Mouse (Mus musculus): ENCODE measurements around the gene Lmntd1. TPM values are rescaled to one million over a fixed set of nuclear protein-coding genes. Genes with fewer than 3 reads are reported as not detected.

Lmntd1 gene
- total and polyA plus RNA-seq, 3 experiments = 0.08 to 0.43 (median 0.26) TPM

DNA sequence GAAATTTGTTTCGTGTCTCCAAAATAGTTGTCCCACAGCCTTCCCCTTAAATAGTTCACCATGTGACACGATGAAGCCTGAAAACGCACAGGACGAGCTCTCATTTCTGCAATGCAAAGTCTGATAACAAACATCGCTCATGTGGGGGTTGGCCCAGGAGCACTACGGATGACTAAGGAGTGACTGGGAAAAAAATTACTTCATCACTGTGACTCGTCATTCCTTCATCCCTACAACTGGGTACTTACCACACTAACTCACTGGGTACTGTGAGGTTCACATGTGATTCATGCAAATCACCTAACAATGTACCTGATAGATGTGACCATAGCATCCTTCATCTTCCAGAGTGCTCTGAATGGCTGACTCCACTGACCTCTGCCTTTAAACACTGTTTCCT, 118.4 kb downstream of the Lmntd1 start:
- in situ Hi-C loops (cut with MboI; ENCODE audit: low pct_ligation_motif_present, low pct_unique_long_range_greater_than_20kb, low sequenced_read_pairs) = no loop called here

DNA sequence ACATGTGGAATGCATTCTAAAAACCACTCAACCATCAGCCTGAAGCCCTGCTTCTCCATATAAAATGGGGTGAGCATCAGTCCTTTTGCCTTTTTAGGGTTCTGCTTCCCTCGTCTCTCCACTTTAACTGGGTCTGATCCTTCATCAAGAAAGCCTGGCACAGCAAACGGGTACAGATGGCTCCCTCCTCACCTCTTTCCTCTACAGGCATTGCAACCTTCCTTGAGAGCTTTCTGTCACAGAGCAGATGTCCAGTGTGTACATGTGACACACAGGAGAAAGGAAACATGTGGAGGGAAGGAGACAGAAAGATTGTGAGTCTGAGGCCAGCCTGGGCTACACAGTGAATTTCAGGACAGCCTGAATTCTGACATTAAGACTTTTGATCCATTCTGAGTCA, 125.9 kb downstream of the Lmntd1 start:
- Histone ChIP-seq H3K27ac (ENCODE audit: insufficient read depth, low read depth) (no peak overlapping the region), H3K79me2 (replicated peaks; ENCODE audit: control insufficient read depth, extremely low read depth, insufficient read depth, poor library complexity, severe bottlenecking) (no peaks in the 10 kb centered on the region), H3K4me1 (ENCODE audit: control insufficient read depth in 1 of 2, insufficient read depth in 2 of 2) (no peaks in the 10 kb centered on the region), H3K9me3 (replicated peaks; ENCODE audit: low read length) (no peaks in the 10 kb centered on the region), H3K27me3 (replicated peaks) (no peaks in the 10 kb centered on the region), H3K9ac (ENCODE audit: insufficient read depth, low read depth) (no peak overlapping the region), H3K4me3 (replicated peaks in 1 of 3; ENCODE audit: low read depth in 2 of 3, low read length in 2 of 3, poor library complexity in 1 of 3) (no peak overlapping the region), H3K36me3 (replicated peaks in 1 of 2; ENCODE audit: control insufficient read depth in 1 of 2, insufficient read depth in 1 of 2, low read length in 1 of 2) (no peaks in the 10 kb centered on the region), H3K4me2 (ENCODE audit: insufficient read depth, low read depth, poor library complexity, severe bottlenecking) (no peak overlapping the region)
- no peak for DNase-seq (ENCODE audit: extremely low read depth)
- in situ Hi-C loops (cut with MboI; ENCODE audit: low pct_ligation_motif_present, low pct_unique_long_range_greater_than_20kb, low sequenced_read_pairs) = no loop called here
- TF ChIP-seq BHLHE40 (IDR thresholded peaks at IDR 0.05; ENCODE audit: low read depth, low read length) (no peak), E2F4 (IDR thresholded peaks at IDR 0.05; ENCODE audit: insufficient replicate concordance, low read depth, low read length) (no peak), USF1 (IDR thresholded peaks at IDR 0.05; ENCODE audit: low read depth, low read length) (no peak), KAT2A (IDR thresholded peaks at IDR 0.05; ENCODE audit: insufficient replicate concordance, low read length) (no peak), POLR2A (IDR thresholded peaks at IDR 0.05; ENCODE audit: low read depth, low read length) (no peak), EP300 (IDR thresholded peaks at IDR 0.05; ENCODE audit: low read length) (no peak), IRF4 (IDR thresholded peaks at IDR 0.05; ENCODE audit: low read depth, low read length) (no peak), RAD21 (IDR thresholded peaks at IDR 0.05; ENCODE audit: low read depth, low read length) (no peak), CTCF (conservative IDR thresholded peaks at IDR 0.05 in 1 of 2, IDR thresholded peaks at IDR 0.05 in 1 of 2; ENCODE audit: low read depth in 2 of 2, low read length in 2 of 2) (no peak), NRF1 (IDR thresholded peaks at IDR 0.05; ENCODE audit: low read depth, low read length) (no peak), MXI1 (IDR thresholded peaks at IDR 0.05; ENCODE audit: low read depth, low read length) (no peak), ELF1 (IDR thresholded peaks at IDR 0.05; ENCODE audit: low read depth, low read length) (no peak), RCOR1 (conservative IDR thresholded peaks at IDR 0.05; ENCODE audit: low read depth, low read length) (no peak), CHD1 (IDR thresholded peaks at IDR 0.05; ENCODE audit: low read depth, low read length) (no peak), TBP (conservative IDR thresholded peaks at IDR 0.05; ENCODE audit: low read depth, low read length) (no peak), JUN (IDR thresholded peaks at IDR 0.05; ENCODE audit: insufficient read depth, low read depth, low read length) (no peak), ZMIZ1 (IDR thresholded peaks at IDR 0.05; ENCODE audit: low read depth, low read length) (no peak), GABPA (IDR thresholded peaks at IDR 0.05; ENCODE audit: insufficient replicate concordance, low read depth, low read length) (no peak), CHD2 (IDR thresholded peaks at IDR 0.05; ENCODE audit: low read length) (no peak), SMC3 (IDR thresholded peaks at IDR 0.05; ENCODE audit: low read depth, low read length) (no peak)
- dilution Hi-C loops (cut with MboI; ENCODE audit: extremely low pct_ligation_motif_present, extremely low pct_unique_long_range_greater_than_20kb, low sequenced_read_pairs) = no loop called here

More for the DNA sequence above, 118.4 kb downstream of the Lmntd1 start:
- no peak overlapping the region for H3K27ac ChIP-seq (ENCODE audit: insufficient read depth, low read depth)
- H3K4me1 ChIP-seq (ENCODE audit: control insufficient read depth in 1 of 2, insufficient read depth in 2 of 2) = no peaks in the 10 kb centered on the region
- DNase-seq (ENCODE audit: extremely low read depth) = no peak
- no peaks in the 10 kb centered on the region for H3K9me3 ChIP-seq (replicated peaks; ENCODE audit: low read length)
- H3K9ac ChIP-seq (ENCODE audit: insufficient read depth, low read depth) = no peak overlapping the region
- H3K4me3 ChIP-seq (replicated peaks in 1 of 3; ENCODE audit: low read depth in 2 of 3, low read length in 2 of 3, poor library complexity in 1 of 3) = no peak overlapping the region
- no peaks in the 10 kb centered on the region for H3K79me2 ChIP-seq (replicated peaks; ENCODE audit: control insufficient read depth, extremely low read depth, insufficient read depth, poor library complexity, severe bottlenecking)
- dilution Hi-C loops (cut with MboI; ENCODE audit: extremely low pct_ligation_motif_present, extremely low pct_unique_long_range_greater_than_20kb, low sequenced_read_pairs) = no loop called here
- TF ChIP-seq E2F4 (IDR thresholded peaks at IDR 0.05; ENCODE audit: insufficient replicate concordance, low read depth, low read length) (no peak), CHD1 (IDR thresholded peaks at IDR 0.05; ENCODE audit: low read depth, low read length) (no peak), JUN (IDR thresholded peaks at IDR 0.05; ENCODE audit: insufficient read depth, low read depth, low read length) (no peak), GABPA (IDR thresholded peaks at IDR 0.05; ENCODE audit: insufficient replicate concordance, low read depth, low read length) (no peak), ETS1 (conservative IDR thresholded peaks at IDR 0.05; ENCODE audit: low read depth, low read length) (no peak)
- no peaks in the 10 kb centered on the region for H3K36me3 ChIP-seq (replicated peaks in 1 of 2; ENCODE audit: control insufficient read depth in 1 of 2, insufficient read depth in 1 of 2, low read length in 1 of 2)
- no peaks in the 10 kb centered on the region for H3K27me3 ChIP-seq (replicated peaks)
- no peak overlapping the region for H3K4me2 ChIP-seq (ENCODE audit: insufficient read depth, low read depth, poor library complexity, severe bottlenecking)

Data from CH12.LX (cell line).